Mouse (Mus musculus): ENCODE results near the gene Tbrg4. TPM values are rescaled to one million over a fixed set of nuclear protein-coding genes. Genes with fewer than 3 reads are reported as not detected.

The Tbrg4 gene
- polyA plus RNA-seq, 1 experiment = 190 TPM

DNA sequence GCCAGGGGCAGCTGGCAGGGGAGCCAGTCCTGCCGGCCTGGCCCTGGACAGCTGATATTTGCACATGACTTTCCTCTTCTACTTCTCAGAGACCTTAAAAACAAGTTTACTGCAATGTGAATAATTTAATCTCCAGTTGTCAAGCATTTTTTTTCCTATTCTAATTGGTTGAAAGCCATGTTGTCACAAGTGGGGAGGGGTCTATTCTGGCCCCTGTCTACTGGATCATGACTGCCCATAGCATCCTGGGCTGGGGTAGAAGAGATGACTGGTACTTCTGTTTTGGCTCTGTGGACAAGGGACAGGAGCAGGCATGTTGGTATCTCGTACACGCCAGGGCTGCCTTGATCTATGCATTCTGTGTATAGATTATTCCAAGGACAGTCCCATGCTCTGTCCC is 29.3 kb downstream of the Tbrg4 start:
- H3K27me3 ChIP-seq (ENCODE audit: control insufficient read depth, insufficient read depth, low read length) = no peaks in the 10 kb centered on the region
- WGBS = 94% methylated on average over 3 of the region's 3 CpGs
- H3K36me3 ChIP-seq (ENCODE audit: control insufficient read depth, insufficient read depth, low read length) = peaks cover 71% of the 10 kb centered on the region
- no peaks in the 10 kb centered on the region for H3K4me1 ChIP-seq (replicated peaks; ENCODE audit: control insufficient read depth, insufficient read depth, low read length)
- TF ChIP-seq CTCF (IDR thresholded peaks at IDR 0.05; ENCODE audit: borderline replicate concordance, control insufficient read depth, extremely low read depth, insufficient read depth, low read length, poor library complexity) (no peak), POLR2A (IDR thresholded peaks at IDR 0.05; ENCODE audit: control insufficient read depth, extremely low read depth, insufficient read depth, low read length, poor library complexity) (no peak)
- H3K4me3 ChIP-seq (ENCODE audit: control insufficient read depth, insufficient read depth, low read length) = no peak overlapping the region
- DNase-seq = no peak
- H3K27ac ChIP-seq (ENCODE audit: control insufficient read depth, insufficient read depth, low read length) = no peak overlapping the region

DNA sequence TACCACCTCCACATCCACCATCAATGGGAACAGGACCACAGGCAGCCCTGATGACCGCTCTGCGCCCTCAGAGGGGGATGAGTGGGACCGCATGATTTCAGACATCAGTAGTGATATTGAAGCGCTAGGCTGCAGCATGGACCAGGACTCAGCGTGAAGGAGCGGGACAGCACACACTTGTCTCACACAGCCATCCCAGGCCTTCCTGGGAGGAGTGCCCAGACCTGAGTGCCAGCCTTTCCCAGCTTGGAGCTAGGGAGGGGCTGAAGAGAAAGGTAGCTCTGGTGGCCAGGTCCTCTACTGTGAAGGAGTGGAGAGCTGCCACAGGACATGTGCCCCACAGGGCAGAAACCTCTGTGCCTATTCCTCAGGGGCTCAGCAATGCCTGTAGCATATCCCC is 29.7 kb downstream of the Tbrg4 start:
- DNase-seq = no peak
- H3K27me3 ChIP-seq (ENCODE audit: control insufficient read depth, insufficient read depth, low read length) = no peaks in the 10 kb centered on the region
- H3K36me3 ChIP-seq (ENCODE audit: control insufficient read depth, insufficient read depth, low read length) = peaks cover 75% of the 10 kb centered on the region
- WGBS = 98% methylated on average over 6 of the region's 6 CpGs
- H3K27ac ChIP-seq (ENCODE audit: control insufficient read depth, insufficient read depth, low read length) = no peak overlapping the region
- no peak for TF ChIP-seq CTCF (IDR thresholded peaks at IDR 0.05; ENCODE audit: borderline replicate concordance, control insufficient read depth, extremely low read depth, insufficient read depth, low read length, poor library complexity)
- no peak for TF ChIP-seq POLR2A (IDR thresholded peaks at IDR 0.05; ENCODE audit: control insufficient read depth, extremely low read depth, insufficient read depth, low read length, poor library complexity)
- H3K4me3 ChIP-seq (ENCODE audit: control insufficient read depth, insufficient read depth, low read length) = no peak overlapping the region
- no peaks in the 10 kb centered on the region for H3K4me1 ChIP-seq (replicated peaks; ENCODE audit: control insufficient read depth, insufficient read depth, low read length)

- Histone ChIP-seq H3K4me3 (ENCODE audit: control insufficient read depth, insufficient read depth, low read length) (no peak overlapping the region), H3K4me1 (replicated peaks; ENCODE audit: control insufficient read depth, insufficient read depth, low read length) (no peaks in the 10 kb centered on the region), H3K27ac (ENCODE audit: control insufficient read depth, insufficient read depth, low read length) (no peak overlapping the region), H3K27me3 (ENCODE audit: control insufficient read depth, insufficient read depth, low read length) (no peaks in the 10 kb centered on the region), H3K36me3 (ENCODE audit: control insufficient read depth, insufficient read depth, low read length) (peaks cover 84% of the 10 kb centered on the region)
- TF ChIP-seq CTCF (IDR thresholded peaks at IDR 0.05; ENCODE audit: borderline replicate concordance, control insufficient read depth, extremely low read depth, insufficient read depth, low read length, poor library complexity) = no peak
- no peak for TF ChIP-seq POLR2A (IDR thresholded peaks at IDR 0.05; ENCODE audit: control insufficient read depth, extremely low read depth, insufficient read depth, low read length, poor library complexity)
- WGBS = 87% methylated on average over 5 of the region's 5 CpGs
- no peak for DNase-seq
These were observed 30.5 kb downstream of the Tbrg4 start for GRCm38 (mm10) chr11:6595339-6595738.

DNA sequence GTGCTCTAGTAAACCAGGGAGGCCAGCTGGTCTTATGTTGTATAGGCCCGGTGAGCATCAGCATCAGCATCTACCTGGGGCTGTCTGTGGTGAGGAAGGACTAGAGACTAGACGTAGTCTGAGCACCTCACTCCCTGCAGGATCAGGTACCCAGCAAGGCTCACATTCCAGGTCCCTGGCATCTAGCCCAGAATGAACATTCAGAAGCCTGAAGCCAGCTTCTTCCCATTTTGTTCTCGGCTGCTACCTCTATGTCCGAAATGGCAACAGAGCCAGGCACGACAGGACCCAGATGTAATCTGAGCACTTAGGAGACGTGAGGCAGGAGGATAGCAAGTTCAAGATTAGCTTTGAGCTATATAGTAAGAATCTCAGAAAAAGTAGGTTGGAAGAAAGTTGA is 31.0 kb downstream of the Tbrg4 start:
- Histone ChIP-seq H3K36me3 (ENCODE audit: control insufficient read depth, insufficient read depth, low read length) (peaks cover 89% of the 10 kb centered on the region), H3K27me3 (ENCODE audit: control insufficient read depth, insufficient read depth, low read length) (no peaks in the 10 kb centered on the region), H3K4me3 (ENCODE audit: control insufficient read depth, insufficient read depth, low read length) (no peak overlapping the region), H3K27ac (ENCODE audit: control insufficient read depth, insufficient read depth, low read length) (no peak overlapping the region), H3K4me1 (replicated peaks; ENCODE audit: control insufficient read depth, insufficient read depth, low read length) (no peaks in the 10 kb centered on the region)
- no peak for TF ChIP-seq CTCF (IDR thresholded peaks at IDR 0.05; ENCODE audit: borderline replicate concordance, control insufficient read depth, extremely low read depth, insufficient read depth, low read length, poor library complexity)
- TF ChIP-seq POLR2A (IDR thresholded peaks at IDR 0.05; ENCODE audit: control insufficient read depth, extremely low read depth, insufficient read depth, low read length, poor library complexity) = no peak
- WGBS = 91% methylated on average over 6 of the region's 6 CpGs
- no peak for DNase-seq

- peaks cover 99% of the 10 kb centered on the region for H3K36me3 ChIP-seq (ENCODE audit: control insufficient read depth, insufficient read depth, low read length)
- no peaks in the 10 kb centered on the region for H3K4me1 ChIP-seq (replicated peaks; ENCODE audit: control insufficient read depth, insufficient read depth, low read length)
- WGBS = 82% methylated on average over 11 of the region's 11 CpGs
- H3K27me3 ChIP-seq (ENCODE audit: control insufficient read depth, insufficient read depth, low read length) = no peaks in the 10 kb centered on the region
- DNase-seq = no peak
- TF ChIP-seq POLR2A (IDR thresholded peaks at IDR 0.05; ENCODE audit: control insufficient read depth, extremely low read depth, insufficient read depth, low read length, poor library complexity) = no peak
- no peak for TF ChIP-seq CTCF (IDR thresholded peaks at IDR 0.05; ENCODE audit: borderline replicate concordance, control insufficient read depth, extremely low read depth, insufficient read depth, low read length, poor library complexity)
- H3K4me3 ChIP-seq (ENCODE audit: control insufficient read depth, insufficient read depth, low read length) = no peak overlapping the region
- no peak overlapping the region for H3K27ac ChIP-seq (ENCODE audit: control insufficient read depth, insufficient read depth, low read length)
These were observed 32.5 kb downstream of the Tbrg4 start for GRCm38 (mm10) chr11:6593406-6593805.

DNA sequence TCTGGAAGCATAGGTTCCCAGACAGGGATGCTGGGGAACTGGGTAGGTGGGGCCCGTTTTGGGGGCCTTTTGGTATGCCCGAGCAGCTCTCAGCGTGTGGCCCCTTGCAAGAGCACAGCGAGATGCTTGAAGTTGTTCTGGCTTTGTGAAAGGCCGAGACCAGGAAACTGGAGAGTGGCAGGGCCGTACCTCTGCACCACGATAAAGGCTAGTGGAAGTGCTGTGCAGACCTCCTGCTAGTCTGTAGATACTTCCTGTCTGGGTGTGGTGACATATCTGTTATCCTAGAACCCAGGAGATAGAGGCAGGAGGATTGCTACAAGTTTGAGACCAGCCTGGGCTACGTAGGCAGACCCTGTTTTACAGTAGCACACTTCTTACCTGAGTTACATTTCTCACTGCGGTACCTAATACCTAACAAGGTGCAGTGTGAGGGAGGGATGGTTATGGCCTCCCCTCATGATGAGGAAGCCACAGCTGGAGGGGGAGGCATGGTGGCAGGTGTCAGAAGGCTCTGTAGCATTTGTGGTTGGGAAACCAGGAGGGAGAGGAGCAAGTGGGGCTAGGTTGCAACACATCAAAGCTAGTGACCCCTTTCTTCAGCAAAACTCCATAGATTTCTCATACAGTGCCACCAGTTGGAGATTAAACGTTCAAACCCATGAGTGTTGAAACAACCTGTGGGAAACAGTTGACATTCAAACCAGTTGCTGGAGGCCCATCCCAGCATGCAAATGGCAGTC is 34.8 kb downstream of the Tbrg4 start:
- Histone ChIP-seq H3K27ac (ENCODE audit: control insufficient read depth, insufficient read depth, low read length) (no peak overlapping the region), H3K4me1 (replicated peaks; ENCODE audit: control insufficient read depth, insufficient read depth, low read length) (no peaks in the 10 kb centered on the region; the same call in 1 of the 2 replicates), H3K36me3 (ENCODE audit: control insufficient read depth, insufficient read depth, low read length) (peaks cover 98% of the 10 kb centered on the region), H3K4me3 (ENCODE audit: control insufficient read depth, insufficient read depth, low read length) (no peak overlapping the region), H3K27me3 (ENCODE audit: control insufficient read depth, insufficient read depth, low read length) (no peaks in the 10 kb centered on the region)
- 47% methylated on average over 10 of the region's 10 CpGs for WGBS
- no peak for DNase-seq
- TF ChIP-seq CTCF (IDR thresholded peaks at IDR 0.05; ENCODE audit: borderline replicate concordance, control insufficient read depth, extremely low read depth, insufficient read depth, low read length, poor library complexity) (no peak), POLR2A (IDR thresholded peaks at IDR 0.05; ENCODE audit: control insufficient read depth, extremely low read depth, insufficient read depth, low read length, poor library complexity) (no peak)

All from thymus, adult 2 months (tissue).